ENCODE assay signal across 8 mouse cellular contexts in genomic region chr2:76370656-76370922, GRCm38 (mm10). TPM values are rescaled to one million over a fixed set of nuclear protein-coding genes. Genes with fewer than 3 reads are reported as not detected.
DNase-seq lines count a peak whose midpoint lies in the region; ATAC-seq and TF ChIP-seq lines count a peak whose summit lies in the region.

No protein-coding gene starts in this region.

- no peaks in the 10 kb centered on the region for H3K27me3 ChIP-seq in spleen, adult 2 months (ENCODE audit: control insufficient read depth, insufficient read depth, low read length)
- H3K27me3 ChIP-seq in limb, embryonic 13.5 days = no peaks in the 10 kb centered on the region
- H3K27me3 ChIP-seq in stomach, embryonic 14.5 days (ENCODE audit: control insufficient read depth, insufficient read depth, low read length) = no peaks in the 10 kb centered on the region

- H3K9me3 ChIP-seq in limb, embryonic 13.5 days = no peaks in the 10 kb centered on the region
- H3K9me3 ChIP-seq in stomach, embryonic 14.5 days (ENCODE audit: control insufficient read depth, low read depth, low read length) = no peaks in the 10 kb centered on the region

- peak overlapping the region; percentile 84 for H3K4me3 ChIP-seq in spleen, adult 2 months (ENCODE audit: extremely low read depth, insufficient read depth, insufficient read length)
- peak overlapping the region; percentile 95 for H3K4me3 ChIP-seq in limb, embryonic 13.5 days
- H3K4me3 ChIP-seq in stomach, embryonic 14.5 days (ENCODE audit: low read depth, low read length) = peak overlapping the region; percentile 84

- under 1% methylated on average over 7 of the region's 7 CpGs for WGBS in spleen, adult 2 months
- WGBS in limb, embryonic 13.5 days = 4% methylated on average over 7 of the region's 7 CpGs
- WGBS in stomach, embryonic 14.5 days = 2% methylated on average over 7 of the region's 7 CpGs

- peak overlapping the region; percentile 86 for H3K9ac ChIP-seq in limb, embryonic 13.5 days
- peak overlapping the region; percentile 69 for H3K9ac ChIP-seq in stomach, embryonic 14.5 days (replicated peaks; ENCODE audit: low read depth, low read length)

- peaks cover 16% of the 10 kb centered on the region for H3K36me3 ChIP-seq in spleen, adult 2 months (ENCODE audit: control insufficient read depth, insufficient read depth, low read length)
- H3K36me3 ChIP-seq in limb, embryonic 13.5 days = peaks cover 32% of the 10 kb centered on the region
- peaks cover 16% of the 10 kb centered on the region for H3K36me3 ChIP-seq in stomach, embryonic 14.5 days (ENCODE audit: control insufficient read depth, insufficient read depth, low read length)

- DNase-seq in spleen, adult 2 months (ENCODE audit: low read depth in 1 of 2, low spot score in 2 of 2) = no peak
- no peak for DNase-seq in spleen, adult 12 weeks (ENCODE audit: low spot score)
- DNase-seq in ovary, postnatal 14 days (ENCODE audit: low spot score) = no peak
- no peak for DNase-seq in kidney, postnatal 10 days
- no peak for DNase-seq in frontal cortex, adult 2 months (ENCODE audit: extremely low spot score in 1 of 2, low spot score in 1 of 2)

- ATAC-seq in erythroid progenitor cell, adult 5-6 weeks (replicated peaks; ENCODE audit: low FRiP score, poor library complexity, severe bottlenecking) = peak; percentile 46
- no peak for ATAC-seq in limb, embryonic 13.5 days (ENCODE audit: low FRiP score, low read depth)
- no peak for ATAC-seq in stomach, embryonic 14.5 days (ENCODE audit: insufficient number of reproducible peaks, insufficient read depth, low FRiP score, low read depth)

- peak overlapping the region; percentile 93 for H3K4me2 ChIP-seq in limb, embryonic 13.5 days (replicated peaks)
- peak overlapping the region; percentile 93 for H3K4me2 ChIP-seq in stomach, embryonic 14.5 days (replicated peaks; ENCODE audit: low read depth, low read length)

- no peak for TF ChIP-seq POLR2A in spleen, adult 2 months (IDR thresholded peaks at IDR 0.05; ENCODE audit: low read depth, low read length)

- peaks cover 5% of the 10 kb centered on the region; the same call in 1 of the 2 replicates for H3K4me1 ChIP-seq in spleen, adult 2 months (ENCODE audit: control insufficient read depth, insufficient read depth, insufficient read length)
- H3K4me1 ChIP-seq in limb, embryonic 13.5 days = peaks cover 12% of the 10 kb centered on the region
- peaks cover 5% of the 10 kb centered on the region; the same call in 1 of the 2 replicates for H3K4me1 ChIP-seq in stomach, embryonic 14.5 days (ENCODE audit: control insufficient read depth, insufficient read depth, low read length)

- TF ChIP-seq CTCF in spleen, adult 2 months (IDR thresholded peaks at IDR 0.05; ENCODE audit: extremely low read depth, insufficient read depth, insufficient read length, insufficient replicate concordance) = no peak

- H3K27ac ChIP-seq in spleen, adult 2 months (ENCODE audit: insufficient read depth, low read length) = no peak overlapping the region
- no peak overlapping the region for H3K27ac ChIP-seq in limb, embryonic 13.5 days
- no peak overlapping the region for H3K27ac ChIP-seq in stomach, embryonic 14.5 days (ENCODE audit: low read length)

RNA-seq across cellular contexts. Expression of gene Rbm45, which starts 0.8 kb away (rescaled TPM):
- 8.4 and 12.2 TPM in 2 replicates for polyA plus RNA-seq in spleen, adult 2 months (2012; rRNA removed)
- total RNA-seq in erythroid progenitor cell, adult 5-6 weeks (2015; ENCODE audit: low replicate concordance) = 6.1 and 15.1 TPM in 2 replicates
- 10.5 and 19.3 TPM in 2 replicates for total RNA-seq in erythroid progenitor cell, adult 5-6 weeks (2017; ENCODE audit: low replicate concordance)
- polyA plus RNA-seq in limb, embryonic 13.5 days (2015; fragmentation: Nextera tagmentation; extraction: Ambion mirVana) = 21.0 and 21.3 TPM in 2 replicates
- polyA plus RNA-seq in stomach, embryonic 14.5 days (2014; fragmentation: Nextera tagmentation; extraction: Ambion mirVana) = 16.7 and 17.2 TPM in 2 replicates
- polyA plus RNA-seq in frontal cortex, adult 2 months (2012; rRNA removed) = 23.6 and 29.4 TPM in 2 replicates

RNA-seq across cellular contexts. Expression of gene Cyct, which starts 10.3 kb away (rescaled TPM):
- polyA plus RNA-seq in spleen, adult 2 months (2012; rRNA removed) = not detected in 2 replicates
- total RNA-seq in erythroid progenitor cell, adult 5-6 weeks (2015; ENCODE audit: low replicate concordance) = not detected in 2 replicates
- total RNA-seq in erythroid progenitor cell, adult 5-6 weeks (2017; ENCODE audit: low replicate concordance) = not detected in 2 replicates
- polyA plus RNA-seq in limb, embryonic 13.5 days (2015; fragmentation: Nextera tagmentation; extraction: Ambion mirVana) = not detected in 2 replicates
- not detected in 2 replicates for polyA plus RNA-seq in stomach, embryonic 14.5 days (2014; fragmentation: Nextera tagmentation; extraction: Ambion mirVana)
- not detected in 2 replicates for polyA plus RNA-seq in frontal cortex, adult 2 months (2012; rRNA removed)

RNA-seq across cellular contexts. Expression of gene Pde11a, which starts 32.0 kb away (rescaled TPM):
- 0.09 and 0.26 TPM in 2 replicates for polyA plus RNA-seq in spleen, adult 2 months (2012; rRNA removed)
- total RNA-seq in erythroid progenitor cell, adult 5-6 weeks (2015; ENCODE audit: low replicate concordance) = not detected in 2 replicates
- total RNA-seq in erythroid progenitor cell, adult 5-6 weeks (2017; ENCODE audit: low replicate concordance) = not detected in 2 replicates
- polyA plus RNA-seq in limb, embryonic 13.5 days (2015; fragmentation: Nextera tagmentation; extraction: Ambion mirVana) = 0.50 and 0.65 TPM in 2 replicates
- 0.12 and 0.46 TPM in 2 replicates for polyA plus RNA-seq in stomach, embryonic 14.5 days (2014; fragmentation: Nextera tagmentation; extraction: Ambion mirVana)
- polyA plus RNA-seq in frontal cortex, adult 2 months (2012; rRNA removed) = 1.1 and 1.6 TPM in 2 replicates

RNA-seq across cellular contexts. Expression of gene Osbpl6, which starts 35.7 kb away (rescaled TPM):
- 0.94 and 1.8 TPM in 2 replicates for polyA plus RNA-seq in spleen, adult 2 months (2012; rRNA removed)
- total RNA-seq in erythroid progenitor cell, adult 5-6 weeks (2015; ENCODE audit: low replicate concordance) = not detected in 2 replicates
- total RNA-seq in erythroid progenitor cell, adult 5-6 weeks (2017; ENCODE audit: low replicate concordance) = not detected in 2 replicates
- polyA plus RNA-seq in limb, embryonic 13.5 days (2015; fragmentation: Nextera tagmentation; extraction: Ambion mirVana) = 17.8 and 19.1 TPM in 2 replicates
- 12.7 and 14.7 TPM in 2 replicates for polyA plus RNA-seq in stomach, embryonic 14.5 days (2014; fragmentation: Nextera tagmentation; extraction: Ambion mirVana)
- polyA plus RNA-seq in frontal cortex, adult 2 months (2012; rRNA removed) = 18.2 and 19.2 TPM in 2 replicates
